Mouse (Mus musculus) hindbrain, embryonic 12.5 days (tissue): ENCODE measurements around the gene Mrps2. TPM values are rescaled to one million over a fixed set of nuclear protein-coding genes. Genes with fewer than 3 reads are reported as not detected.

ENCODE experiments used
- ATAC-seq: fragments of 200-750 bp; cut with Nextera tagmentation; 2 replicates; pipeline ENCODE4 v1.8.0; 2017; ENCODE audit warnings: moderate TSS enrichment; ENCODE audit not compliant: low FRiP score
- H3K27ac ChIP-seq: fragments of 300-500 bp; sonication (generic); 2 replicates; pipeline ENCODE4 v1.5.1; 2016; ENCODE audit warnings: mild to moderate bottlenecking
- H3K27me3 ChIP-seq: fragments of 300-500 bp; sonication (generic); 2 replicates; pipeline ENCODE4 v1.6.1; 2016; ENCODE audit warnings: mild to moderate bottlenecking
- H3K36me3 ChIP-seq: fragments of 300-500 bp; sonication (generic); 2 replicates; pipeline ENCODE4 v1.6.1; 2016; ENCODE audit warnings: mild to moderate bottlenecking
- H3K4me1 ChIP-seq: fragments of 300-500 bp; sonication (generic); 2 replicates; pipeline ENCODE4 v1.6.1; 2016
- H3K4me2 ChIP-seq: fragments of 300-500 bp; sonication (generic); replicated peaks from 2 replicates; pipeline ENCODE4 v1.6.1; 2016; ENCODE audit warnings: mild to moderate bottlenecking
- H3K4me3 ChIP-seq: fragments of 300-500 bp; sonication (generic); 2 replicates; pipeline ENCODE4 v1.5.1; 2016; ENCODE audit warnings: mild to moderate bottlenecking
- H3K9ac ChIP-seq: fragments of 300-500 bp; sonication (generic); 2 replicates; pipeline ENCODE4 v1.6.1; 2016; ENCODE audit warnings: mild to moderate bottlenecking, moderate library complexity
- H3K9me3 ChIP-seq: fragments of 300-500 bp; sonication (generic); replicated peaks from 2 replicates; pipeline ENCODE4 v1.6.1; 2016; ENCODE audit warnings: mild to moderate bottlenecking
- WGBS: fragments of 180-500 bp; shearing (Covaris S2); methylation state at CpG from one replicate; pipeline ENCODE4 v1.1.7; 2016; 5-methylcytosine and 5-hydroxymethylcytosine counted together
- polyA plus RNA-seq: library from polyadenylated mRNA; unstranded; fragments of >200 nt; fragmentation: Nextera tagmentation; extraction: Ambion mirVana; gene quantifications from 2 replicates; pipeline ENCODE4 v1.2.1, GENCODE M21; 2016

Gene Mrps2
- polyA plus RNA-seq, 1 experiment from 2014 or later = 54.3 TPM

- no peak overlapping the region for H3K4me3 ChIP-seq
- no peaks in the 10 kb centered on the region for H3K4me1 ChIP-seq
- H3K27me3 ChIP-seq = no peaks in the 10 kb centered on the region
- H3K27ac ChIP-seq = no peak overlapping the region
- H3K9ac ChIP-seq = no peak overlapping the region
- no peaks in the 10 kb centered on the region for H3K9me3 ChIP-seq
- no peak overlapping the region for H3K4me2 ChIP-seq
- H3K36me3 ChIP-seq = no peaks in the 10 kb centered on the region
- no peak for ATAC-seq
- WGBS = 81% methylated on average over 20 of the region's 20 CpGs
These were observed 11.6 kb downstream of the Mrps2 start for GRCm38 (mm10) chr2:28479208-28480204.

- 66% methylated on average over 2 of the region's 2 CpGs for WGBS
- H3K27ac ChIP-seq = no peak overlapping the region
- H3K4me2 ChIP-seq = no peak overlapping the region
- no peak overlapping the region for H3K9ac ChIP-seq
- H3K4me1 ChIP-seq = no peaks in the 10 kb centered on the region
- H3K27me3 ChIP-seq = no peaks in the 10 kb centered on the region
- H3K36me3 ChIP-seq = no peaks in the 10 kb centered on the region
- no peaks in the 10 kb centered on the region for H3K9me3 ChIP-seq
- H3K4me3 ChIP-seq = no peak overlapping the region
- no peak for ATAC-seq
These were observed 16.0 kb downstream of the Mrps2 start for GRCm38 (mm10) chr2:28483861-28484260.

GRCm38 (mm10) chr2:28494521-28494920 lies 26.7 kb downstream of the Mrps2 start:
- H3K9me3 ChIP-seq = no peaks in the 10 kb centered on the region
- H3K9ac ChIP-seq = no peak overlapping the region
- WGBS = 88% methylated on average over 2 of the region's 2 CpGs
- no peak overlapping the region for H3K27ac ChIP-seq
- no peak overlapping the region for H3K4me3 ChIP-seq
- no peaks in the 10 kb centered on the region for H3K27me3 ChIP-seq
- ATAC-seq = no peak
- H3K36me3 ChIP-seq = no peaks in the 10 kb centered on the region
- H3K4me1 ChIP-seq = peaks cover 6% of the 10 kb centered on the region; the same call in 1 of the 2 replicates
- H3K4me2 ChIP-seq = no peak overlapping the region

GRCm38 (mm10) chr2:28495207-28495756 lies 27.4 kb downstream of the Mrps2 start:
- 87% methylated on average over 14 of the region's 14 CpGs for WGBS
- peaks cover 6% of the 10 kb centered on the region; the same call in 1 of the 2 replicates for H3K4me1 ChIP-seq
- ATAC-seq = no peak
- no peak overlapping the region for H3K9ac ChIP-seq
- no peak overlapping the region for H3K27ac ChIP-seq
- H3K4me3 ChIP-seq = no peak overlapping the region
- H3K27me3 ChIP-seq = no peaks in the 10 kb centered on the region
- H3K9me3 ChIP-seq = no peaks in the 10 kb centered on the region
- no peaks in the 10 kb centered on the region for H3K36me3 ChIP-seq
- H3K4me2 ChIP-seq = no peak overlapping the region

GRCm38 (mm10) chr2:28495801-28496595 lies 28.1 kb downstream of the Mrps2 start:
- H3K36me3 ChIP-seq = no peaks in the 10 kb centered on the region
- no peak for ATAC-seq
- no peak overlapping the region for H3K4me3 ChIP-seq
- no peak overlapping the region for H3K27ac ChIP-seq
- H3K4me2 ChIP-seq = no peak overlapping the region
- H3K4me1 ChIP-seq = peaks cover 6% of the 10 kb centered on the region; the same call in 1 of the 2 replicates
- H3K27me3 ChIP-seq = no peaks in the 10 kb centered on the region
- H3K9ac ChIP-seq = no peak overlapping the region
- WGBS = 83% methylated on average over 16 of the region's 16 CpGs
- no peaks in the 10 kb centered on the region for H3K9me3 ChIP-seq

- WGBS = 85% methylated on average over 5 of the region's 5 CpGs
- Histone ChIP-seq H3K27ac (no peak within 1 kb of the TSS), H3K4me2 (no peak within 1 kb of the TSS), H3K4me3 (no peak within 1 kb of the TSS), H3K27me3 (no peaks in the 10 kb centered on the region), H3K9me3 (no peaks in the 10 kb centered on the region), H3K9ac (no peak within 1 kb of the TSS), H3K36me3 (no peaks in the 10 kb centered on the region), H3K4me1 (peaks cover 6% of the 10 kb centered on the region; the same call in 1 of the 2 replicates)
- ATAC-seq = no peak
These were observed 28.8 kb downstream of the Mrps2 start, which contains the start of gene Gbgt1 for GRCm38 (mm10) chr2:28496671-28497070. Gene Gbgt1, plus strand, starts transcription at chr2:28496891.

- no peak overlapping the region for H3K9ac ChIP-seq
- peaks cover 6% of the 10 kb centered on the region; the same call in 1 of the 2 replicates for H3K4me1 ChIP-seq
- 78% methylated on average over 5 of the region's 5 CpGs for WGBS
- H3K27me3 ChIP-seq = no peaks in the 10 kb centered on the region
- no peak overlapping the region for H3K4me2 ChIP-seq
- no peak overlapping the region for H3K27ac ChIP-seq
- H3K36me3 ChIP-seq = no peaks in the 10 kb centered on the region
- H3K9me3 ChIP-seq = no peaks in the 10 kb centered on the region
- H3K4me3 ChIP-seq = no peak overlapping the region
- no peak for ATAC-seq
These were observed 29.7 kb downstream of the Mrps2 start for GRCm38 (mm10) chr2:28497561-28497960.

GRCm38 (mm10) chr2:28498431-28498830 lies 30.6 kb downstream of the Mrps2 start:
- WGBS = 92% methylated on average over 4 of the region's 4 CpGs
- Histone ChIP-seq H3K36me3 (no peaks in the 10 kb centered on the region), H3K4me2 (no peak overlapping the region), H3K27me3 (no peaks in the 10 kb centered on the region), H3K4me3 (no peak overlapping the region), H3K4me1 (peaks cover 6% of the 10 kb centered on the region; the same call in 1 of the 2 replicates), H3K9ac (no peak overlapping the region), H3K9me3 (no peaks in the 10 kb centered on the region), H3K27ac (no peak overlapping the region)
- no peak for ATAC-seq

- ATAC-seq = no peak
- H3K27ac ChIP-seq = no peak overlapping the region
- 90% methylated on average over 10 of the region's 10 CpGs for WGBS
These were observed 35.1 kb downstream of the Mrps2 start for GRCm38 (mm10) chr2:28502987-28503386.

GRCm38 (mm10) chr2:28504676-28505075 lies 36.8 kb downstream of the Mrps2 start:
- Histone ChIP-seq H3K27me3 (no peaks in the 10 kb centered on the region), H3K4me1 (no peaks in the 10 kb centered on the region), H3K9ac (no peak overlapping the region), H3K4me2 (no peak overlapping the region), H3K4me3 (no peak overlapping the region), H3K27ac (no peak overlapping the region), H3K36me3 (no peaks in the 10 kb centered on the region), H3K9me3 (no peaks in the 10 kb centered on the region)
- 88% methylated on average over 13 of the region's 13 CpGs for WGBS
- no peak for ATAC-seq

More at GRCm38 (mm10) chr2:28502987-28503386, 35.1 kb downstream of the Mrps2 start:
- Histone ChIP-seq H3K9ac (no peak overlapping the region), H3K27me3 (no peaks in the 10 kb centered on the region), H3K4me3 (no peak overlapping the region), H3K9me3 (no peaks in the 10 kb centered on the region), H3K36me3 (no peaks in the 10 kb centered on the region), H3K4me1 (no peaks in the 10 kb centered on the region), H3K4me2 (no peak overlapping the region)

GRCm38 (mm10) chr2:28505795-28506194 lies 37.9 kb downstream of the Mrps2 start, which contains the start of gene Gm10134:
Gene Gm10134, plus strand, starts transcription at chr2:28506095.
- Histone ChIP-seq H3K36me3 (no peaks in the 10 kb centered on the region), H3K27me3 (no peaks in the 10 kb centered on the region), H3K9ac (no peak within 1 kb of the TSS), H3K4me1 (no peaks in the 10 kb centered on the region), H3K27ac (no peak within 1 kb of the TSS), H3K4me3 (no peak within 1 kb of the TSS), H3K4me2 (no peak within 1 kb of the TSS), H3K9me3 (no peaks in the 10 kb centered on the region)
- no peak for ATAC-seq
- WGBS = 79% methylated on average over 3 of the region's 3 CpGs

GRCm38 (mm10) chr2:28506291-28506690 lies 38.4 kb downstream of the Mrps2 start:
- Histone ChIP-seq H3K27me3 (no peaks in the 10 kb centered on the region), H3K4me3 (no peak overlapping the region), H3K36me3 (no peaks in the 10 kb centered on the region), H3K4me1 (no peaks in the 10 kb centered on the region), H3K9me3 (no peaks in the 10 kb centered on the region), H3K9ac (no peak overlapping the region), H3K27ac (no peak overlapping the region), H3K4me2 (no peak overlapping the region)
- WGBS = 82% methylated on average over 6 of the region's 6 CpGs
- no peak for ATAC-seq
